Mouse (Mus musculus) urinary bladder, postnatal 36 days (tissue): ENCODE results near the gene Hivep2.

Source experiments
- DNase-seq, 2 experiments: peaks; one replicate each; pipeline ENCODE4 v3.0.0; 2022; ENCODE audit warnings: low spot score in 2 of 2, mixed read lengths in 1 of 2

The Hivep2 gene

GRCm38 (mm10) chr10:13965974-13966829, at the start of gene Hivep2:
Gene Hivep2 (plus strand): TSS chr10:13966075.
- peak; percentile 49 to 51 for DNase-seq

GRCm38 (mm10) chr10:13916645-13917342, 49.1 kb upstream of the Hivep2 start:
- DNase-seq, result peak in 1 of 2 experiments; percentile 39

DNA sequence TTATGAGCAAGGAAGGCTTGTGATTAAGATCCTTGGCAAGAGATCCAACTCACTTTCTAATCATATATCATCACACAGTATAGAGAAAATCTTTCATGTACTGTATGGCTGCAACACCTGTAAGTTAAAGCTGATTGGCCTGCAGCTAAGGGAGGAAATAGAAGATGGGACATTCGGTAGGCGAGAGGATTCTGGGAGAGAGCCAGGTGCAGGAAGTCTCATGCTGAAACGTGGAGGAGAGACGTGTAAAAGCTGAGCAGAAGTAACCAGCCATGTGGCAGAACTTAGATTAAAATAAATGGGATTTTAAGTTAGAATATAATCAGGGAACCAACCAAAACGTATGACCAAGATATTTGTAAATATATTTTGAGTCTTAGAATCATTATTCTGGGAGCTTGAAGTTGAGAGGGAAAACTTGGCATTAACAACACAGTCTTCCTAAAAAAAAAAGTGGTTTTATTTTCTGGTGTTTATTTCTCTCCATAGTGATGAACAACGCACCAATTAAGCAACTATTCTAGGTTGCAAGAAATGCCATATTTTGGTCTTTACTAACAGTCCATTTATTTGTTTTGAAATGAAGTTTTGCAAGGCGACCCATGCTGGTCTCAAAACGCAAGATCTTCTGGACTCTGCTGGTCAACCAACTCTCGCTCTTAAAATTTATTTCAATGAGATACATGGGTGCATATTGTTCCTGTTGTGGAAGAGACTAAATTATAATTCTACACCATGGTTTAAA, 44.1 kb upstream of the Hivep2 start:
- DNase-seq, result no peak

DNA sequence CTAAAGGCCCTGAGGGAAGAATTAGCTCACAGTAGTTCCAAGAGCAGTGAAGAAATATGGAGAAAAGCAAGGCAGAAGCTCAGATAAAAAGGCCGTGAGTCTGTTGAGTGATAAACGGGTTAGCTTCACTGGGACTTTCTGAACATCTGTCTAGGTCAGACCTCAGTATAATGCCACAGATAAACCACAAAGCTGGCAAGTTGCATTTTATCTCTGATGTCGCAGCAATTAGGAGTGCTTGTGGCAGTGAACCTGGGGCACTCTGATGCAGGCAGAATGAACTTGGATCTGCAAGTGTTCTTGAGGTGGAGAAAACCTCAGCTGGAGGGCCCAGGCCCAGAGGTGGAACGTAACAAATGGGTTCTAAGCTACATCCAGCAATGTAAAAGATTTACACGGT, 36.6 kb upstream of the Hivep2 start:
- no peak for DNase-seq

- no peak for DNase-seq
These were observed 33.7 kb upstream of the Hivep2 start for GRCm38 (mm10) chr10:13932147-13932546.

- DNase-seq, result no peak
These were observed 32.6 kb upstream of the Hivep2 start for GRCm38 (mm10) chr10:13933320-13933719.

DNA sequence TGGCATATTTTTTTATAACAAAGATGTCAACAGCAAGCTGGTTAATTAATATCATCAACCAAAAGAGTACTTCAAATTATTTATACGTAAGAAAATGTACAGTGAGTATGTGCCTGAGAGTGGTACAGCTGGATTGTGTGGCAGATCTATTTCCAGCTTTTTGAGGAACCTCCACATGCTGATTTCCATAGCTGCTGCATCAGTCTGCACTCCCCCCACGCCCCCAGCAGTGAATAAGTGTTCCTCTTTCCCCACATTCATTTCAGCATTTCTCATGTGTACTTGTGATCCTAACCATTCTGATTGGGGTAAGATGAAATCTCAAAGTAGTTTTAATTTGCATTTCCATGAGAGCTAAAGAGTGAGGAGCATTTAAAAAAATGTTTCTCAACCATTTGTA, 30.2 kb upstream of the Hivep2 start:
- DNase-seq, result no peak

DNA sequence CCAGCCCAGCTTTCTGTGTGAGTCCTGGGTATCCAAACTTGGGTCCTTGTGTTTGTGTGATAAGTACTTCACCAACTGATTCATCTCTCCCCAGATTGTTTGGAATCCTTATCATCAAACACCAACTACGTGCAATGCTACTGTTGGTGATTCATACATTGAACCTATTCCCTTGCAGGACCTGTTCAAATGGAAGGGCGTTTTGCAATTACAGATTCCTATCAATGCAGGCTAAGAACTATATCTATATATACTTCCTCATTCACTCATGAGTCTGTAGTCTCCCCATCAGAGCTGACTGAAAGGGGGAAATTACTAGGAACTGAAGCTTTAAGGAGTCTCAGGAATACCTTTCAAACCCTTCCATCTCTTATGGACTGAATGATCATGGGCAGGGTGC, 24.5 kb upstream of the Hivep2 start:
- DNase-seq, result no peak

GRCm38 (mm10) chr10:13943706-13944105, 22.2 kb upstream of the Hivep2 start:
- no peak for DNase-seq

DNA sequence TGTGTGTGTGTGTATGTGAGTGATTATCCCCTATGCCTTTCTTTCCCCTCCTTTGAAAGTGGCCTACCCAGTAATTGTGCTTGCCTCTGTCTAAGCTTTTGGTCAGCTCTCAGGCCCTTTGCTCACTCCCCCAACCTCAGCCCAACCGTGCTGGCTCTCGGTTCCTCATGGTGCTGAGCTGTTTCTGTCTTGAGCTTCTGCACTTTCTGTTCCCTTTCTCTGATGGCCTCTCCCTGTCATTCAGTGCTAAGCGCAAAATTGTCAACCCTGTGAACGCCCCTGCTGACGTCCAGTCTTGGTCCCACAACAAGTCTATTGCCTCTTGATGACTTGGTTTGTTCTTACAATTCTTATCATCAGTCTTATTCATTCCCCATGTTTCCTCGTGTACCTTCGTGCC, 19.4 kb upstream of the Hivep2 start:
- peak in 1 of 2 experiments; percentile 1 for DNase-seq

DNA sequence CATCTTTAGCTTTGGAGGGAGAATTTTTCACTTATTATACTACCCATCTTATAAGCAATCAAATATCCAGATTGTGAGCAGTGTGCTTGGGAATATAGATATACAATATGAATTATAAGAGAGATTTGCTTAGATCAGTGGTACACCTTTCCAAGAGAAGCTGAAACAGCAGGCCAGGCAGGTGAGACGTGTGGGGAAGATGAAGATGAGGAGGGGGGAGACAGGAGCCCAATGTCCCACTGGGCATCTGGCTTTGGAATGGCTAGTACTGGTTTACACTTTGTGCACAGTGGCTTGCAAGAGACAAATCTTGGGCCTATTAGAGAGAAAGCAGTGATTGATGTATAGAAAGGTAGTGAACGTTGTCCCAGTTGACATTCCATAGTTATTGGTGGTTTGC, 2.9 kb upstream of the Hivep2 start:
- DNase-seq, result no peak

DNA sequence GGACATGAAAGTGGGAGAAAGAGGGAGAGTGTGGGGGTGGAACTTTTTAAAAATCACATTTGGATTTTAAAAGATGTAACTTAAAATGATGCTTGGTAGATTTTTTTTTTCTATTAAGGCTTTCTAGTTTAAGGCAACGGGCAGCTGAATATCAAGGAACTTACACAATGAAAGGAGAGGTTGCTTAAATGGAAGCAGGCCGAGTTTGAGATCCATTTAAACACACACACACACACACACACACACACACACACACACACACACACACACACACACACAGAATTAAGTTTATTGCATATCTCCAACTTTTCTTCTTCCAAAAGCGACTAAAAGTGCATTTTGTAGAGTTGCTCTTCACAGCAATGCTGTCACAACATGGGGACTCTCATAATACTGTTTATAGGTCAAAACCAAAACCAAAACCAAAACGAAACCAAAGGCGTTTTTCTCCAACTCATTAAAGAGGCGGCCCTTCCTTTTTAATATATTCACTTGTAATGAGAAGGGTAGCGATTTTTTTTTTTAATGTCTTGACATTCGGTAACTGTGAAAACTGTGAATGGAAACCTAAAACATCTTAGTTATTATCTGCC, 1.9 kb upstream of the Hivep2 start:
- DNase-seq, result no peak

DNA sequence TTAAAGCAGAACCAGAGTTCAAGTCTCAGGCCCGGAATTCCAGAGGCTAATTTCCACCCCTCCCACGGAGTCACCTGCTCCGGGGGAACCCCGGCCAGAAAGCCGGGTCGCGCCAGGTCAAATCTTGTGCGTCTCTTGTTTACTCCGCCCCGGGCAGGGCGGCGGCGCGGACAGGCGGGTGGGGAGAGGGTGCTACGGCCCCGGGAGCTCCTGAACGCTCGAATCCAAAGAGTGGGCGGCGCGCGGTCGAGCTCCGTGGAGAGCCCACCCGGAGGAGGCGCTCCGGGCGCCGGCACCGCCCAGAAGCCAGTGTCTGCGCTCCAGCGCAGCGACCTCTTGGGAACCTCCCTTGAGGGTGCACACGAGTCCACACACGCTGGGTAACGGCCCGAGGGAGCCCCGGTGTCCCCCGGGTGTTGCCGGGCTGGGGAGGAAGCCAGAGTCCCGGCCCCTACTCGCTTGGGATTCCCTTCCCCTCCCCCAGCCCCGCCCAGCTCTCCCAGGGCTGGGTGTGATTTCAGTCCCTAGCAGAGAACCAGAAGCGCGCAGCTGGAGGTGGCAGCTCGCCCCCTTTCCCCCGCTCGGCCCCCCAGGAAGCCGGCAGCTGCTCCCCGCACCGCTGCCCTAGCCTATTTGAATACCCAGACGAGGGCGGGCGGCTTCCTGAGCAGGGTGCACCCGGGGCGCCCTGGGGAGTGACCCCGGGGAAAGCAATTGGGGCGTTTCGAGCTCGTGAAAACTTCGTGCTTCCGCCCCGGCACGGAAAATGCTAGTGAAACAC, 1.2 kb upstream of the Hivep2 start:
- DNase-seq, result peak; percentile 83 to 91

- peak; percentile 88 to 92 for DNase-seq
These were observed 430 bp upstream of the Hivep2 start for GRCm38 (mm10) chr10:13965316-13965973.

- DNase-seq, result peak; percentile 60 to 75
These were observed 1.1 kb downstream of the Hivep2 start for GRCm38 (mm10) chr10:13966830-13967450.

- peak; percentile 65 to 75 for DNase-seq
These were observed 1.8 kb downstream of the Hivep2 start for GRCm38 (mm10) chr10:13967451-13968233.

GRCm38 (mm10) chr10:13968234-13968555, 2.3 kb downstream of the Hivep2 start:
- DNase-seq, result no peak

DNA sequence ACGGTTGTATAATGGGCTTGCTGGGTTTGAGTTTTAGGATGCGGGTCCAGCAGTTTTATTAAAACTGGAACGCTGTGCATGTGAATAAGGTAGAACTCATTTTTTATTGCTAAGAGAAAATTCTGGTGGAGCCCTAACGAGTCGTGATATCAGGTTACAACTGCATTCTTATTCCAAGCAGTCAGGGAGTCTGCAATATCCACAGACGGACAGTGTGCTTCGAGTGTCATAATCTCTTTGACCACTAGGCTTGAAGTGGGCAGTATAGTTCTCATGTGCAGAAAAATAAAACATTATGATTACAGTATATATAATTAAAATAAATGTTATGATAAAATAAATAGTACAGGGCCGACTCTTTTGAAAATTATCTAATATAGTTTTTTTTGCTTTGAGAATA, 3.1 kb downstream of the Hivep2 start:
- DNase-seq, result no peak

DNA sequence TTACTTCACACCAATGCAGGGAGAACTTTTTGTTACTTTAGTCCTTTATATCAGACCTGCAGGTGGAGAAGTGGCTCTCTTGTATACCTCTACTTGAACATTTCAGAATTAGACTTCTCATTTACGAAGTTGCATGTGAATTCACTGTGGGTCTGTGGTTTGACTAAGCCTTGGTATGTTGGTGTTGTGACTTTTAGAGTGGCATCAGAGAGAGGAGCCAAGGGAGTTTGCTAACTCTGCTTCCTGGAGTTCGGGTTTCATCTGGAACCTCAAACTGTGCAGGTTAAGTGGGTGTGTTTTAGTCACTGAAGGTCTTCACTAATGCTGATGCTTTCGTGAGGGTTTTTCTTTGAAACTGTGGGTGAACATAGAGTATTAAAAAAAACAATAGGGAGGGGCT, 4.4 kb downstream of the Hivep2 start:
- DNase-seq, result no peak
